Mouse (Mus musculus) kidney, embryonic 14.5 days (tissue): ENCODE results near the gene Creb3l2. TPM values are rescaled to one million over a fixed set of nuclear protein-coding genes. Genes with fewer than 3 reads are reported as not detected.
A peak's percentile ranks its signal among the peaks of the same experiment; 100 is the strongest.

Experiments used
- ATAC-seq: fragments of 200-750 bp; cut with Nextera tagmentation; 2 replicates; pipeline ENCODE4 v1.8.0; 2017; ENCODE audit warnings: moderate number of reproducible peaks, mild to moderate bottlenecking, moderate TSS enrichment, moderate library complexity; ENCODE audit not compliant: low FRiP score, low TSS enrichment
- H3K27ac ChIP-seq: fragments of 300-500 bp; sonication (generic); 2 replicates; pipeline ENCODE4 v1.5.1; 2014; ENCODE audit warnings: low read depth, mild to moderate bottlenecking, low read length, moderate library complexity, mixed read lengths
- H3K27me3 ChIP-seq: fragments of 300-500 bp; sonication (generic); 2 replicates; pipeline ENCODE4 v1.6.1; 2014; ENCODE audit warnings: mild to moderate bottlenecking, low read length; ENCODE audit not compliant: control insufficient read depth, insufficient read depth
- H3K36me3 ChIP-seq: fragments of 300-500 bp; sonication (generic); 2 replicates; pipeline ENCODE4 v1.6.1; 2014; ENCODE audit warnings: low read length, mixed read lengths; ENCODE audit not compliant: control insufficient read depth, insufficient read depth
- H3K4me1 ChIP-seq: fragments of 300-500 bp; sonication (generic); 2 replicates; pipeline ENCODE4 v1.6.1; 2014; ENCODE audit warnings: low read length, mixed read lengths; ENCODE audit not compliant: control insufficient read depth, insufficient read depth
- H3K4me2 ChIP-seq: fragments of 300-500 bp; sonication (generic); replicated peaks from 2 replicates; pipeline ENCODE4 v1.6.1; 2014; ENCODE audit warnings: low read depth, mild to moderate bottlenecking, low read length
- H3K4me3 ChIP-seq: fragments of 300-500 bp; sonication (generic); 2 replicates; pipeline ENCODE4 v1.5.1; 2014; ENCODE audit warnings: mild to moderate bottlenecking, low read length
- H3K9ac ChIP-seq: fragments of 300-500 bp; sonication (generic); 2 replicates; pipeline ENCODE4 v1.6.1; 2014; ENCODE audit warnings: low read depth, mild to moderate bottlenecking, low read length, moderate library complexity
- H3K9me3 ChIP-seq: fragments of 300-500 bp; sonication (generic); 2 replicates; pipeline ENCODE4 v1.6.1; 2016; ENCODE audit warnings: low read length; ENCODE audit not compliant: control insufficient read depth
- WGBS: fragments of 180-500 bp; shearing (Covaris S2); extraction: QIAGEN DNeasy Blood & Tissue Kit; methylation state at CpG from one replicate; pipeline ENCODE4 v1.1.7; 2014; 5-methylcytosine and 5-hydroxymethylcytosine counted together
- polyA plus RNA-seq: library from polyadenylated mRNA; unstranded; fragments of >200 nt; fragmentation: Nextera tagmentation; extraction: Ambion mirVana; gene quantifications from 2 replicates; pipeline ENCODE4 v1.2.1, GENCODE M21; 2014

The Creb3l2 gene
- polyA plus RNA-seq, 1 experiment from 2014 or later: 34.2 TPM

DNA sequence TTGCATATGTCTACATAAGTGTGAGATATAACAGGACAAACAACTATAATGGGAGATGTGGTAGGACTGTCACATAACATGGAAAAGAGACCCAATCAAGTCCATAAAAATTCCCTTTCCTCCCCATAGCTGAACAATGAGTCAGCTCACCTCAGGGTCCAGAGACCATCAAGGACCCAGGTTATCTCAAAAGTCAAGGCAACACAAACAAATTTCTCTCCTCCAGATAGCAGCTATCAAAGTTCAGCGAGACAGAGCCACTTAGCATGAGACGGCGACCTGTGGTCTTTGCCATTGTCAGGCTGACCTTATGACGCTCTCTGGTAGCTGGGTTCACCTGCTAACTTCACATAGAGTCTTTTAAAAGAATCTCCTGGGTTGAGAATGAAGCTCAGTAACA lies 44.7 kb downstream of the Creb3l2 start:
- H3K9ac ChIP-seq: no peak overlapping the region
- no peak overlapping the region for H3K4me3 ChIP-seq
- H3K4me2 ChIP-seq: no peak overlapping the region
- 93% methylated on average over 4 of the region's 4 CpGs for WGBS
- no peaks in the 10 kb centered on the region for H3K9me3 ChIP-seq
- no peak for ATAC-seq
- no peak overlapping the region for H3K27ac ChIP-seq
- peaks cover 35% of the 10 kb centered on the region for H3K4me1 ChIP-seq
- no peaks in the 10 kb centered on the region for H3K27me3 ChIP-seq
- no peaks in the 10 kb centered on the region; the same call in 1 of the 2 replicates for H3K36me3 ChIP-seq

DNA sequence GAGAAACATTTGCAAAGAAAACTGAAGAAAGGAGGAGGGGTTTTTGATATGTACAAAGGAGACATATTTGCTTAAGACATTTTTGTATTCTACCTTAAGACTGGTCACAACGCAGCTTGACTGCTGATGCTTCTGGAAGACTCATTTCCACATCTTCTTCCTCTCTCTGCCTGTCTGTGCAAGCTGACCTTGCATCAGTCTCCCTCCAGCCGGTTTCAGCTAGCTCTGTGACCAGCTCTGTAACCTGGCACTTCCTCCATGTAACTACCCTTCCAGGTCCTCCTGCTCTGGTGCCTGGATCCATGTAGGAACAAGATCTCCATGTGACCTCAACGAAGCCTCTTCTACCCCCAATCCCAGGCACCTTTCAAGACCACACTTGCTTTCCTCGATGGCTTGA lies 45.8 kb downstream of the Creb3l2 start:
- Histone ChIP-seq H3K9ac (no peak overlapping the region), H3K36me3 (no peaks in the 10 kb centered on the region; the same call in 1 of the 2 replicates), H3K27me3 (no peaks in the 10 kb centered on the region), H3K4me1 (peaks cover 28% of the 10 kb centered on the region), H3K27ac (no peak overlapping the region), H3K4me2 (no peak overlapping the region), H3K9me3 (no peaks in the 10 kb centered on the region), H3K4me3 (no peak overlapping the region)
- WGBS: 91% methylated on average over 4 of the region's 4 CpGs
- no peak for ATAC-seq

DNA sequence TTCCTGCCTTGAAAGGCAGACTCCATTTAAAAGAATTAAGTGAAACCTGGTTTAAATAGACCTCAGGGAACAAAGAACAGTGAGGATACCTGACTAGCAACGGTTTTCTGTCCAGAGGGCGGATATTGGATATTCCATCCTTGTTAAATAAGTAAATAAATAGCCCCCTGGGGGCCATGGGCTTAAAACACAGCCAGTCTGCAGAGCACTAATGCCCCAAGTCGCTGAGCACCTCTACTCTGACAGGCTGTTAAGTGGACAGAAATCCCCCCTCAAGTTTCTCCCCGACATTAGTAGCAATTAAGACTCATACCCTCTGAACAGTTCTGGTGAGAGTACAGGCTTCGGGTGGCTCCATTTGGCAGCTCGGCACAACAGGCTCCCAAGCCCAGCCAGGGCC lies 48.7 kb downstream of the Creb3l2 start:
- no peak overlapping the region for H3K9ac ChIP-seq
- peaks cover 10% of the 10 kb centered on the region; the same call in 1 of the 2 replicates for H3K4me1 ChIP-seq
- no peak overlapping the region for H3K4me3 ChIP-seq
- no peak for ATAC-seq
- H3K4me2 ChIP-seq: no peak overlapping the region
- 40% methylated on average over 6 of the region's 6 CpGs for WGBS
- H3K36me3 ChIP-seq: no peaks in the 10 kb centered on the region; the same call in 1 of the 2 replicates
- H3K9me3 ChIP-seq: no peaks in the 10 kb centered on the region
- no peaks in the 10 kb centered on the region for H3K27me3 ChIP-seq
- no peak overlapping the region for H3K27ac ChIP-seq

DNA sequence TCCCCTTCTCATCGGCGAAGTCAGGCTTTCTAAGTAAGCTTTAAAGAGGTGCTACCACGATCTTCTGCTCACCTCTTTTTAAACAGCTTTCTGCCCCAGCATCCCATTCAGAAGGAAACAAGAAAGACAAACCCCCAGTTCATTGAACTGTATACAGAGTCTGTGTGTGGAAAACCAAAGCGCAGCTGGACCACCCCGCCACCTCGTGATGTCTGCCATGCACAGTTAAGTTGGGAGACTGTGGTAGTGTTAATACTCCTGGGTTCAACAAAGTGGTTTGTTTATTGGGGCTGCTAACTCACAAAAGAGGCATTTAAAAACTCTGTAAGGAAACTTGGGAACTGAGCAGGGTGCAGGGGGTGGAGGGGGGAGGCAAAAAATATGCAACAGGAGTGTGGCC lies 49.7 kb downstream of the Creb3l2 start:
- peak overlapping the region; percentile 19; the same call in 1 of the 2 replicates for H3K27ac ChIP-seq

GRCm38 (mm10) chr6:37391313-37391712 lies 50.6 kb downstream of the Creb3l2 start:
- H3K27me3 ChIP-seq: no peaks in the 10 kb centered on the region
- no peaks in the 10 kb centered on the region; the same call in 1 of the 2 replicates for H3K36me3 ChIP-seq
- no peaks in the 10 kb centered on the region for H3K9me3 ChIP-seq
- no peak overlapping the region for H3K9ac ChIP-seq
- no peak overlapping the region for H3K4me2 ChIP-seq
- no peak overlapping the region for H3K4me3 ChIP-seq
- 53% methylated on average over 7 of the region's 7 CpGs for WGBS
- no peak for ATAC-seq
- peaks cover 10% of the 10 kb centered on the region; the same call in 1 of the 2 replicates for H3K4me1 ChIP-seq
- peak overlapping the region; percentile 24; the same call in 1 of the 2 replicates for H3K27ac ChIP-seq

More for the DNA sequence above, 49.7 kb downstream of the Creb3l2 start:
- H3K9me3 ChIP-seq: no peaks in the 10 kb centered on the region
- no peaks in the 10 kb centered on the region; the same call in 1 of the 2 replicates for H3K36me3 ChIP-seq
- no peak for ATAC-seq
- no peak overlapping the region for H3K9ac ChIP-seq
- no peak overlapping the region for H3K4me3 ChIP-seq
- no peaks in the 10 kb centered on the region for H3K27me3 ChIP-seq
- 85% methylated on average over 6 of the region's 6 CpGs for WGBS
- H3K4me1 ChIP-seq: peaks cover 10% of the 10 kb centered on the region; the same call in 1 of the 2 replicates
- no peak overlapping the region for H3K4me2 ChIP-seq

- 0 out of 2 replicates have a peak, but pooled peaks cover 7% of the 10 kb centered on the region for H3K4me1 ChIP-seq
- H3K9ac ChIP-seq: no peak overlapping the region
- H3K27ac ChIP-seq: no peak overlapping the region
- 66% methylated on average over 8 of the region's 8 CpGs for WGBS
- H3K4me3 ChIP-seq: no peak overlapping the region
- H3K36me3 ChIP-seq: peaks cover 2% of the 10 kb centered on the region; the same call in 1 of the 2 replicates
- no peak for ATAC-seq
- no peaks in the 10 kb centered on the region for H3K9me3 ChIP-seq
- no peak overlapping the region for H3K4me2 ChIP-seq
- H3K27me3 ChIP-seq: no peaks in the 10 kb centered on the region
Observed at GRCm38 (mm10) chr6:37388960-37389359, 53.0 kb downstream of the Creb3l2 start.

DNA sequence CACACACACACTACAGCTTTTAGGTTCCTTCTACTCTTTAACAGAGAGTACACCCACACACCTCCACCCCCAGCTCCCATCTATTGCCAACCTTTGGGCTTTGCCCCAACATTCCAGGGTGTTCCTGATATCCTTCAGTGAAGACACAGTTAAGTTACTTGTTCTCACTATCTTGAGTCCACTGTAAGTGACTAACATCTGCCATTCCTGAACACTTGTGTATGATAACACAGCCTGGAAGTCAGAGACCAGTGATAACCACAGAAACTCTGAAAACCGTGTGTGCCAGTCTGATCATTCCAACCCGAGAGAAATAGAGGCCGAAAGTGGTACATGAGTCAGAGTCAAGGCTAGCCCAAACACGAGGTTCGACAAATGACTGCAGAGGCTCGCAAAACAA lies 53.4 kb downstream of the Creb3l2 start:
- WGBS: 77% methylated on average over 6 of the region's 6 CpGs
- Histone ChIP-seq H3K36me3 (peaks cover 2% of the 10 kb centered on the region; the same call in 1 of the 2 replicates), H3K9ac (no peak overlapping the region), H3K9me3 (no peaks in the 10 kb centered on the region), H3K27me3 (no peaks in the 10 kb centered on the region), H3K4me2 (no peak overlapping the region), H3K4me1 (0 out of 2 replicates have a peak, but pooled peaks cover 7% of the 10 kb centered on the region), H3K4me3 (no peak overlapping the region), H3K27ac (no peak overlapping the region)
- ATAC-seq: no peak

GRCm38 (mm10) chr6:37387281-37387680 lies 54.7 kb downstream of the Creb3l2 start:
- H3K27me3 ChIP-seq: no peaks in the 10 kb centered on the region
- H3K9ac ChIP-seq: no peak overlapping the region
- H3K36me3 ChIP-seq: peaks cover 2% of the 10 kb centered on the region; the same call in 1 of the 2 replicates
- no peaks in the 10 kb centered on the region for H3K9me3 ChIP-seq
- no peak overlapping the region for H3K27ac ChIP-seq
- no peak overlapping the region for H3K4me3 ChIP-seq
- no peak overlapping the region for H3K4me2 ChIP-seq
- 83% methylated on average over 4 of the region's 4 CpGs for WGBS
- 0 out of 2 replicates have a peak, but pooled peaks cover 4% of the 10 kb centered on the region for H3K4me1 ChIP-seq
- no peak for ATAC-seq

DNA sequence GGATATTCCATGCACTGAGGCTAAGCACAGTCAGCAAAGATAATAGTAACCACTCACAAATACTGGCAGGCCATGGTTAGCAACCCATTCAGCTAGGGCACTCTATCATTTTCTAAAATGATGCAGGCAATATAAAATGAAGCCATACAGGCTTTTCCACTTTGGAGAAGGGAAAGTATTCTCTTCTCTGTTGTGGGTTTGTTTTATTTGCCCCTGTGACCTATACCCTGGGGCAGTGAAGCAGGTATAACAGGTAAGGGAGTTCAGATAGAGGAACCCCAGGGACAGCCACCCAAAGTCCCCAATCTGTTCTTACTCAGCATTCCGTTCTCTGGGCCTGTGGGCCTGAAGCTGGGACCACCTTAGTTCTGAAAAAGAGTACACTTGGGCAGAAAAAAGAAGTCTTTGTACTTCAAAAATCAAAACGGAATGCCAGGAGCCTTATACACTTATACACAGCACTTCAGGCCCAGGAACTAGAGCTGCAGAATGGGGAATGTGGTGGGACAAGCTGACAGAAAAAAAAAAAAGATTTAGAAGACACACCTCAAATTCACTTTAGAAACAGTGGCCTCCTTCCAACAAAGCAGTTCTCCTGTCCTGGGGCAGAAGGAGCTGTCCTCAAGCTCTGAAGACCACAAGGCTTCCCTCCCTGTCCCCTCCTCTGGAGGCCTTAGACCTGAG lies 56.2 kb downstream of the Creb3l2 start:
- no peak overlapping the region for H3K4me2 ChIP-seq
- peaks cover 2% of the 10 kb centered on the region; the same call in 1 of the 2 replicates for H3K36me3 ChIP-seq
- H3K4me1 ChIP-seq: no peaks in the 10 kb centered on the region
- no peak for ATAC-seq
- no peaks in the 10 kb centered on the region for H3K9me3 ChIP-seq
- no peaks in the 10 kb centered on the region for H3K27me3 ChIP-seq
- H3K9ac ChIP-seq: no peak overlapping the region
- H3K4me3 ChIP-seq: no peak overlapping the region
- H3K27ac ChIP-seq: no peak overlapping the region
- WGBS: 86% methylated on average over 2 of the region's 2 CpGs
